Mouse (Mus musculus): Measurements from ENCODE around the gene Cdc14a.

Cdc14a gene

DNA sequence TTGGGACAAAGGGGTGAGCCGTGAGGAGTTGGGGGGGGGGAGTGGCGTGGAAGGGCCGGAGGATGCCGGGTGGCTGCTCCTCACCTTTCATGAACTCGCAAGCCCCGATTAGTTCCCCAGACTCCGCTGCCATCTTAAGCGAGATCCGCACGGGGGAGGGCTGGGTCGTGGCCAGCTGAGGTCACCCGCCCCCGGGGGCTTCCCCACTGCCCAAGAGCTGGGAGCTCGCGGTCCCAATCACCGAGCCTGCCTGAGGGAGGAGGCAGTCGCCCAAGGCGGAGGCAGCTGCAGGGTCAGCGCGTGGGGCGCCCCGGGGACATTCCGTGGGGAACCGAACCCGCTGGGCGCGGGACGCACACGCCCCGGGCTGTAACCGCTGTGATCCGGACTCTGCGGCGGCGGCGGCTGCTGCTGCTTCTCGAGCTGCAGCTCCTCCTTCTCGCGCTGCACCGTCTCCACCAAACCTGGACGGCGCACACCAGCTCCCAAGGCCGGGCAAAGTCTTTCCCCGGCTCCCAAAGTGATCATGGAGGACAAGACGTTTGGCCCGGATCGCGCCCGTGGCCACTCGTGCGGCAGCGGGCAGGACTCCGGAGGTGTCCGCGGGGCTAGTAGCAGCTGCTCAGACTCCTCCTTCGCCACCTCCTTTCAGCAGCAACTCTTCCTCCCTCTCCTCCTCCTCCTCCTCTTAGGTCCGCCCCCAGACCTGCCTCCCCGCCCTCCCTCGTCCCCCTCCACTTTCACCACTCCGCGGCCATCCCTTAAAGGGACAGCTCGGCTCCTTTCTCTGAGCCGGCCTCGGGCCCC, at the start of gene Cdc14a:
Gene Cdc14a, minus strand, starts transcription at position 680 of the 807 bp plus-strand sequence.
- DNase-seq (ENCODE audit: low spot score): peak; percentile 85

- DNase-seq (ENCODE audit: low spot score): no peak
These were observed 41.9 kb upstream of the Cdc14a start for GRCm38 (mm10) chr3:116465709-116466108.

DNA sequence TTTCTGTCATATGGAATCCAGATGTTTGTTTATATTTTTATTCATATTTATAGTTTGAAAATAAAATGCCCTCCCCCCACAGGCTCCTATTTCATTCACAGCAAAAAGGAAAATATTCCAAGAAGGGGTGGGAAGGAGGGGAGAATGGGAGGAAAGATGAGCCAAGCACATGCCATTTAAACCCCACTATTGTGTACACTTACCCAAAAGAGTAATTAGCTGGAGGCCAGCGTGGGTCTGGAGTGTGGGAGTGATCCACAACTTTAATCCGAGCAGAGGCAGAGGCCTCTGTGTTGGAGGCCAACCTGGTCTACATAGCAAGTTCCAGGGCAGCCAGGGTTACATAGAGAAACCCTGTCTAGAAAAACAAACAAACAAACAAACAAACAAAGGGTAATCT, 40.5 kb upstream of the Cdc14a start:
- DNase-seq (ENCODE audit: low spot score): no peak

GRCm38 (mm10) chr3:116461053-116461452, 37.2 kb upstream of the Cdc14a start:
- DNase-seq (ENCODE audit: low spot score): no peak

- DNase-seq (ENCODE audit: low spot score): no peak
These were observed 30.7 kb upstream of the Cdc14a start for GRCm38 (mm10) chr3:116454529-116454928.

GRCm38 (mm10) chr3:116450741-116451140, 26.9 kb upstream of the Cdc14a start:
- no peak for DNase-seq (ENCODE audit: low spot score)

DNA sequence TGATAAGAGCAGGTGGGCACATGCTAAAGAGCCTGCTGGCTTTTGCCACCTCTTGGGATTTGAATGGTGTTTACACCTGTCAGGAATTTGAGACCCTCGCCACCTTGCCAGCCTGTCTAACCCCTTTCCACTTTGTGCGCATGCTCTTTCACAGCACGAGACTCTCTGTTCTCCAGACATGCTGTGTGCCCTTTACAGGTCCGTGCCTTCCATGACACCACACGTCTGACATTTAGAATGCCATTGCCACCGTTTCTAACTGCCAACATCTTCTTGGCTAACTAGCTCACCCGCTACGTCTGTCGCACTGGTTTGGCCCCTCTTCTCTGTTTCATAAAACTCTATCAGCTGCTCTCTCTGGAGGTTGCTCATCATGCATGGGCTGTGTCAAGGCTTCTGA, 20.5 kb upstream of the Cdc14a start:
- no peak for DNase-seq (ENCODE audit: low spot score)

DNA sequence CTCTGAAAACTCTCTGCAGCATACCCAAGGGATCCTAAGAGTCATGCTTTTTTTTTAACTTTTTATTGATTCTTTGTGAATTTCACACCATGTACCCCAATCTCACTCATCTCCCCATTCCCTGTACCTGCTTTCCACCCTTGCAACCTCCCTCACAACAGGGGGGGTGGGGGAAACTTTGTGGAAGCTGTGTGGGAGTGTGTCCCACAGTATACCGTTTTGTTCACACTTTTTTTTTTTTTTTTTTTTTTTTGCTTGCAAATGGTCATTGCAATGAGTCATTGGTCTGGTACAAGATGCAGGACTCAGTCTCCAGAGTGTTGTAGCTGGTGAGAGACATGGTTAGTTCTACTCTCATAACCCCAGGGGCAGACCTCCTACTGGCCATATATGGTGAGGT, 19.0 kb upstream of the Cdc14a start:
- no peak for DNase-seq (ENCODE audit: low spot score)

GRCm38 (mm10) chr3:116441518-116442205, 17.8 kb upstream of the Cdc14a start:
- no peak for DNase-seq (ENCODE audit: low spot score)

DNA sequence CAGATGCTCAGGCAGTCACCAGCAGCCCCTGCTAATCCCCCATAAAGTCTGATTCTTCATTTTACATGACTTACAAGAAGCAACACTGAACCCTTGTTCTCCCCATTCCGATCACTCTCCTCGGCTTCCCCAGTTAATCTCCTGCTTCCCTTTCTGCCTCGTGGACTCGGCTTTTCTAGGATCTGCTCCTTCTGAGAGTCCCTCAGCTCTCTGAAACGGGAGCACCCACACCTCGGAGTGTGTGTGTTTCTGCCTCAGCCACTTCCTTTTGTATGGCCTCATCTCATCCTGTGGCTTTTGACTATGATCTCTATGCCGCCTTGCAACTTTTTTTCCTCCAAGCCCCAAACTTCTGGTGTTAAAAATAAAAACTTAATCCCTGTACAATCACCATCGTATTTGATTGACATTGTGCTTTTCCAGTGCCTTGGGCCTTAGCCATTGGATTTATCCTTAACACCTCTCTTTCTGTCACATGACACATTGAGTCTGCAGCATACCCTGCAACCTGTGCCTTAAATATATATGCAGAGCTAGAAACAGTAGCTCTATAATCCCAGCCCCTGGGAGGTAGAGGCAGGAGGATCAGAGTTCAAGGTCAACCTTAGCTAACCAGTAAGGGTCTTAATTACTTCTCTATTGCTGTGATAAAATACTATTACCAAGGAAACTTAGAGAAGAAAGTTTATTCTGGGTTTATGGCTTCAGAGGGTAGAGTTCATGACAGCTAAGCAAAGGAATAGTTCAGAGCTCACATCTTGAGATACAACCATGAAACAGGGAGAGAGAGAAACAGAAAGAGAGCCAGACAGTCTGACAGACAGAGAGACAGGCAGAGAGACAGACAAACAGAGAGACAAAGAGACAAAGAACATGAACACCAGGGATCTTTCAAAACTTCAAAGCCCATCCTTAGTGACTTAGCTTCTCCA, 16.5 kb upstream of the Cdc14a start:
- no peak for DNase-seq (ENCODE audit: low spot score)

DNA sequence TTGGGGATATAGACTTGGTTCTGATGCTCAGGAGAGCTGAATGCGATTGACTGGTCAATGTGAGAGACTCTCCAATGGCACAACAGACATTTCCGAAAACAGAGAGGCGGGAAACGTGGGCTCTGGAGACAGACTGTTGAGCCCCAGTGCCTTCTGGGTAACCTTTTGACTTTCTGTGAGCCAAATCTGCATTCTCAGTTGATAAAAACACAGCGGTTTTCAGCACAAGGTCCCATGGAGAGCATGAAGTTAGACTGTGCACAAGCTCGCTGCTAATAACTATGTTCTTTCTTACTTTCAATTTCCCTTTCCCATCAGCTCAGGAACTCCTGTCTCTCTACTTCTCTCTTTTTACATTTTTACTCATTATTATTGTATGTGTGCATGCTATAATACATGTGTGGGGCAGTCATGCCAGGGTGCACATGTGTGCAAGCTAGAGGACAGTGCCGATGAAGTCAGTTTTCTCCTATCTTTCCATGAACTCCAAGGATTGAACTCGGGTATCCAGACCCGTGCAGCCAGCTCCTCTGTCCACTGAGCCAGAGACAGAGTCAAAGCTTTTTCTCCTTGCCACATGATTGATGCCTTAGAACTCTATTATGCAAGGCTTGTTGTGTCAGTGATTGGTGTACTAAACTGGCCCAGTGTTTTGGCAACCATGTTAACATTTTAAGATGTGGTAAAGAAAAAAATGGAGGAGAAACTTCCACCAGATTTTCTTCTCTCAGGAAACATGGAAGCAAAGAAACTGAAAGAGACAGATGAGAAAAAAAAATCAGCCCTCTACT, 13.2 kb upstream of the Cdc14a start:
- no peak for DNase-seq (ENCODE audit: low spot score)

DNA sequence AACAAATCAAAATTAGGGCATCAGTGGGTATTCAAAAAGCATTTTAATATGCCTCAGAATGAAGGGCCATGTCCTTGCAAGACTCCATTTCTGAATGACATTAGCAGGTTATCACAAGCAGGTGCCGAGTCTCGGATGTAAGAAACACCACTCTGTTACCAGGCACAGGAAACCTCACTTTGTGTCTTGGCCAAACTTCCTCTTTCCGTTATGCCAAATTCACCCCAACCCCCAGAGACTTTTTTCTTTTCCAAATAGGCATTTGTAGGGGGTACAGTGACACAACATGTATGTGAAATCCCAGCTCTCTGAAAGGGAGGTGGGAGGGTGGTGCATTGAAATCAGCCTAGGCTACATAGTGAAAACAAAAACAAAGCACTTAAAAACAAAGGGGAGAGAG, 12.3 kb upstream of the Cdc14a start:
- no peak for DNase-seq (ENCODE audit: low spot score)

DNA sequence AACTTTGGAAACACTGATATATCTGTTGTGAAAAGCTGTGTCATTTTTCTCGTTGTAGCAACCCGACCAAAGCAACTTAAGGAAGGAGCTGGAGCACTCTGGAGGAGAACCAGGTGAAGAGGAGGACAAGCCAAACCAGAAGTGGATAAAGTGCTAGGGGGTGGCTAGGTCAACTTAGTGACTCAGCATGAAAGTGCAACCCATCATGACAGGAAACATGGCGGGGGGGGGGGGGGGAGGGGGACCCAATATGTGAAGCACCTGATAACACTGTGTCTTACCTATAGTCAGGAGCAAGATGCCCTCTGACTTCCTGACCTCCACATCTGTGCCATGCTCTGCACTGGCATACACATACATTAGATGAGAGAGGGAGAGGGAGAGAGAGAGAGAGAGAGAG, 10.9 kb upstream of the Cdc14a start:
- DNase-seq (ENCODE audit: low spot score): no peak

GRCm38 (mm10) chr3:116425901-116426300, 2.1 kb upstream of the Cdc14a start:
- DNase-seq (ENCODE audit: low spot score): no peak

DNA sequence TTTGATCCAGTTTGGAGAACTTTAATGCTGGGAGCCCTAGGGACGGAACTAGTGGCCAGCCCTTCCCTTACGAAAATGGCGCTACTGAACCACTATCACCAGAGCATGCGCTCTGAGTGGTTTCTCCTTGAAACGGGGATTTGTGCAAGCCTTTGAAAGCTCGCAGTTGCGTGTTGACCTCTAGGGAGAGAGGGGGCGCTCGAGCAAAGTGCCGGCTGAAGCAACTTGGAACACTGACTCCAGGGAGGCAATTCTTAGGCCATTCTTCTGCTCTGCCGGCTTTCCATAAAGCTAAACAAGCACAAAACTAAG, 1.1 kb upstream of the Cdc14a start:
- peak; percentile 78 for DNase-seq (ENCODE audit: low spot score)

DNA sequence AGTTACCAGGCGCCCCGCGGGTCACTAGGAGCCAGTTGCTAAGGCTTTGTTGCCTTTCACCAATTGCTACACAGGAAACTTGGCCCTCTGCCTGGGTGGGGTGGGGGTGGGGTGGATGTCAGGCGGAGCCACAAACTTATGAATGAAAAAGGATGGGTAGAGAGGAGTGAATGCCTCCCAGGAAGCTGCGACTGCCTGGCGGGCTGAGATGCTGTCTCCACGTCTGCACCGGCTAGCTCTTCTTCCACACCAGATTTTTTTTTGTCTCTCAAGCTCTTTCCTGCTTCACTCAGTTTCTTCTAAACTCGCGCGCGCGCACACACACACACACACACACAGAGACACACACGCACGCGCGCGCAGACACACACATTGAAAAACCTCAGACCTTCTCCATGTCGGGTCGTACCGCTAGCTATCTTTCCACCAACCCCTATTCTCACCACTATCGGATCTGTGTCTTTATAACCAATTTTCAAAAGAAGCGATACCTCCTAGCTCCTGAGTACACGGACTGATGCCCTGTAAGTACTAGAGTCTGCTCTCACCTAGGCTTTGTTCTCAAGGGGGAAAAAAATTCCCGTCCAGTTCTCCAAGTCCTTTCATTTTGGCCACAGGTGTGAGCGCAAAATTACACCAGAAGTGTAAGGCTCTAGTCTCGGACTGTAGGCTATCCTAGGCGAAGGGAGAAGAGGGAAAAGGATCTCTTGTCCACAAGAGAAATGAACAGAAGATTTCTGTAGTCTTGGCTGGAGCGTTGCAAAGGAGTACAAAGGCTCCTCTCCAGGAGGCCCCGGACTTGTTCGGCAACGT, 534 bp upstream of the Cdc14a start:
- DNase-seq (ENCODE audit: low spot score): no peak

DNA sequence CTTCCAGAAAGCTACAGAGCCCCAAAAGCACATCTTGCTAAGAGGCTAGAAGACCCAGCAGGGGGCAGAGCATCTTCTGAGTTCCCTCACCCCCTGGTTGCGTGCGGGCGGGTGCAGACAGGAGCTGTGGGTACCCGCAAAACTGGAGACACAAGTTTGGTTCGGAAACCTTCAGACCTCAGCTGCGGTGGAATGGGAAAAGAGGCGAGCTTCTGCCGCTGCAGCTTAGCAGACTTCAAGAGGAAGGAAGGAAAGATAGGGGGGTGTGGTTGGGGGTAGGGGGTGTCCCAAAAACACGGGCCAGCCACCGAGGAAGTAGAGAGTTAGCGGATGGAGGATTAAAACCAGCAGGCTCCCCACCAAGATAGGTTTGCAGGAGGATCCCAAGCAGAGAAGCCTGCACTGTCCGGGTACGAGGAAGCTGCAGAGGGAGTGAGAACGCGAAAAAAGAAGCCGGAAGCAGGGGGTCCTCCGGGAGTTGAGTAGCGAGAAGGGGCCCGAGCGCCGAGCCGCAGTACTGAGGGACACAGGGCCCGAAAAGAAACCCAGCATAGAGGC, 958 bp downstream of the Cdc14a start:
- peak; percentile 63 for DNase-seq (ENCODE audit: low spot score)

DNA sequence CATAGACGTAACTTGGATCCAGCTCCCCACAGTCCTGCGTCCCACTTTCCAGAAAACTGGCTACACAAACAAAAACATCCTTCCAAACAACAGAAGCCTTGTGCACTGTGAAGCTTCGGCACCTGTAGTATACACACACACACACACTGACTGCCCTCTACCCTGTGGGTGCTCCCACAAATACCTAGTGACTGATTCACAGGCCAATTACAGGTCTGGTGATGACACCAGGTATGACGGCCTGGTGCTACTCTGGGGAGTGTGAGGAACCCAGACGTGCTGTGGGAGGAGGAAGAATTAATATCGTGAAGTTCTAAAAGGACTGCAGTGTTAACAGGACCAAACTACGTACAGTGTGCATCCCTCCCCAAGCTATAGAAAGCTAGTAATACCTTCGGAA, 1.8 kb downstream of the Cdc14a start:
- DNase-seq (ENCODE audit: low spot score): no peak

GRCm38 (mm10) chr3:116421121-116421520, 2.7 kb downstream of the Cdc14a start:
- DNase-seq (ENCODE audit: low spot score): no peak

- DNase-seq (ENCODE audit: low spot score): no peak
These were observed 4.0 kb downstream of the Cdc14a start for GRCm38 (mm10) chr3:116419791-116420190.

DNA sequence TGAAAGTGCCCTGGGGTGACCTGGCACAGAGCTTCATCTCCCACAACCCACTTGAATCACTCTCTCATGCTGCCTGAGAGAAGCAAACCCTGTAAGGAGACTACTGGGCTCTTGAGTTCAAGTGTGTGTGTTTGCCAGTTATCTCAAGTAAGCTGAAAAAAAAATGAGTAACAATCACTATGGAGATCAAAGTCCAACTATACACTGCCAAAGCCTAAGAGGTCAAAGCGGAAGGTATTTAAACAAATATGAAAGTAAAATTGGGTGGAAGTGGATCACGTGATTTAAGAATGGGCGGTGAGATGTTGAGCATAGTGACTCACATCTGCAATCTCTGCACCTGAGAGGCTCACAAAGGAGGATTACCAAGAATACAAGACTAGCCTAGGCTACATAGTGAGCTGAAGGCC, 9.4 kb downstream of the Cdc14a start:
- no peak for DNase-seq (ENCODE audit: low spot score)

All from ovary, postnatal 36 days (tissue).